In the genomic region with DNA sequence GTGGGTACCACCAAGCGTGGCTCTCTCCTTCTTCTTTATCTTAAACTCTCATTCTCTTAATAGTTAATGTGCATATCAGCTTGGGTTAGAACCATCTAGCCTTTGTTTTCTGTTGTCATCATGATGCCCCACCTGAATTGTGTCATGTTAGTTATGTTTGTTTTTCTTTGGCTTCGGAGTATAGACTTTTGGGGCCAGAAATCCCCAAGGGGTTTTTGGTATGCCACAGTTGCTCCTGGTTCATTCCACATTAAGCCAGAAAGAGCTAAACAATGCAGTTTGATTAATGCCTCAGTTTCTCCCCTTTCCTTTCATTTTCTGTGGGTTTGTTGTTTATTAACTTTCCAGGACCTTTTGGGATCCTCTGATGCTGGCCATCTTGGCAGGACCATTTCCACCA, we compare ENCODE assay signal across 40 mouse cellular contexts. TPM values are rescaled to one million over a fixed set of nuclear protein-coding genes. Genes with fewer than 3 reads are reported as not detected.
"Had no signal": no experiment of that assay in that cellular context is flagged by ENCODE, and none has a peak within 500 bp of the region (broad histone marks: within the 10 kb centered on the region; RNA-seq: fewer than 3 reads in every experiment).

No protein-coding gene starts in this region.

- H3K27me3 ChIP-seq: heart, embryonic 12.5 days; heart, embryonic 13.5 days; heart, embryonic 15.5 days; hindbrain, embryonic 12.5 days; hindbrain, embryonic 13.5 days; hindbrain, embryonic 15.5 days; intestine, embryonic 15.5 days; kidney, embryonic 15.5 days had no signal

- H3K9ac ChIP-seq: heart, embryonic 12.5 days; heart, embryonic 13.5 days; heart, embryonic 15.5 days; hindbrain, embryonic 12.5 days; hindbrain, embryonic 13.5 days; hindbrain, embryonic 14.5 days; hindbrain, embryonic 15.5 days; intestine, embryonic 15.5 days; kidney, embryonic 15.5 days had no signal

- ATAC-seq: hindbrain, embryonic 16.5 days; hindbrain, postnatal 0 days; inflammation-experienced regulatory T-cells, adult 6 months; intestine, embryonic 15.5 days; intestine, embryonic 16.5 days; intestine, postnatal 0 days had no signal

- H3K36me3 ChIP-seq: heart, embryonic 10.5 days; heart, embryonic 12.5 days; heart, embryonic 13.5 days; heart, embryonic 15.5 days; hindbrain, embryonic 10.5 days; hindbrain, embryonic 12.5 days; hindbrain, embryonic 15.5 days; intestine, embryonic 15.5 days; kidney, embryonic 15.5 days had no signal

- H3K4me1 ChIP-seq: heart, embryonic 10.5 days; heart, embryonic 12.5 days; heart, embryonic 13.5 days; heart, embryonic 15.5 days; hindbrain, embryonic 10.5 days; hindbrain, embryonic 12.5 days; intestine, embryonic 15.5 days; kidney, embryonic 15.5 days had no signal

- DNase-seq: heart, postnatal 10 days; heart, postnatal 36 days; heart, postnatal 4 days; kidney, adult 11 months; kidney, adult 18-20 months; kidney, adult 2 months; kidney, adult 8-10 months; kidney, adult 9 months; kidney, postnatal 10 days; kidney, postnatal 14 days; kidney, postnatal 25 days; kidney, postnatal 36 days; kidney, postnatal 4 days; layer of hippocampus, adult 9-11 months; layer of hippocampus, postnatal 36 days had no signal

- H3K4me3 ChIP-seq: heart, embryonic 10.5 days; heart, embryonic 12.5 days; heart, embryonic 13.5 days; heart, embryonic 15.5 days; hindbrain, embryonic 10.5 days; hindbrain, embryonic 12.5 days; hindbrain, embryonic 13.5 days; hindbrain, embryonic 15.5 days; intestine, embryonic 15.5 days; kidney, embryonic 15.5 days; layer of hippocampus, adult 2 months; left cerebral cortex, adult 2 months had no signal

- H3K27ac ChIP-seq: heart, embryonic 10.5 days; heart, embryonic 13.5 days; heart, embryonic 15.5 days; hindbrain, embryonic 10.5 days; hindbrain, embryonic 12.5 days; hindbrain, embryonic 13.5 days; hindbrain, embryonic 14.5 days; hindbrain, embryonic 15.5 days; hindbrain, postnatal 0 days; intestine, embryonic 15.5 days; kidney, embryonic 15.5 days; kidney, postnatal 0 days; layer of hippocampus, adult 2 months; left cerebral cortex, adult 2 months had no signal

- H3K9me3 ChIP-seq: heart, embryonic 10.5 days; heart, embryonic 12.5 days; heart, embryonic 13.5 days; heart, embryonic 15.5 days; hindbrain, embryonic 10.5 days; hindbrain, embryonic 12.5 days; hindbrain, embryonic 13.5 days; hindbrain, embryonic 15.5 days; intestine, embryonic 15.5 days; kidney, embryonic 15.5 days had no signal

- H3K4me2 ChIP-seq: heart, embryonic 11.5 days; heart, embryonic 12.5 days; heart, embryonic 13.5 days; heart, embryonic 15.5 days; hindbrain, embryonic 12.5 days; hindbrain, embryonic 13.5 days; hindbrain, embryonic 14.5 days; hindbrain, embryonic 15.5 days; intestine, embryonic 15.5 days; kidney, embryonic 15.5 days had no signal

RNA-seq across cellular contexts. Expression of gene Capns2, which starts 7.2 kb away (rescaled TPM):
- total RNA-seq: heart, postnatal 10 days; heart, postnatal 25 days; heart, postnatal 36 days; hematopoietic stem cell, adult 5-6 weeks had no signal
- polyA plus RNA-seq: hindbrain, embryonic 11.5 days; hindbrain, postnatal 0 days; inflammation-experienced regulatory T-cells, adult 6 months; intestine, embryonic 15.5 days; intestine, embryonic 16.5 days; kidney, postnatal 0 days had no signal

RNA-seq across cellular contexts. Expression of gene Slc6a2, which starts 51.4 kb away (rescaled TPM):
- total RNA-seq: hematopoietic stem cell, adult 5-6 weeks had no signal
- polyA plus RNA-seq: heart, embryonic 11.5 days; heart, embryonic 14.5 days; heart, postnatal 0 days; inflammation-experienced regulatory T-cells, adult 6 months; intestine, postnatal 0 days had no signal
